Mouse (Mus musculus) liver, adult 2 months (tissue): ENCODE results near the gene G0s2.

Experiments used
- CTCF ChIP-seq: fragments of 200-500 bp; IDR thresholded peaks from 2 replicates; pipeline ENCODE4 v1.5.1; 2011; ENCODE audit warnings: low read depth, low read length, control low read depth
- POLR2A ChIP-seq: fragments of 200-500 bp; IDR thresholded peaks from 2 replicates; pipeline ENCODE4 v1.6.1; 2011; ENCODE audit warnings: low read length, control low read depth; ENCODE audit not compliant: insufficient read depth; ENCODE audit errors: extremely low read depth

DNA sequence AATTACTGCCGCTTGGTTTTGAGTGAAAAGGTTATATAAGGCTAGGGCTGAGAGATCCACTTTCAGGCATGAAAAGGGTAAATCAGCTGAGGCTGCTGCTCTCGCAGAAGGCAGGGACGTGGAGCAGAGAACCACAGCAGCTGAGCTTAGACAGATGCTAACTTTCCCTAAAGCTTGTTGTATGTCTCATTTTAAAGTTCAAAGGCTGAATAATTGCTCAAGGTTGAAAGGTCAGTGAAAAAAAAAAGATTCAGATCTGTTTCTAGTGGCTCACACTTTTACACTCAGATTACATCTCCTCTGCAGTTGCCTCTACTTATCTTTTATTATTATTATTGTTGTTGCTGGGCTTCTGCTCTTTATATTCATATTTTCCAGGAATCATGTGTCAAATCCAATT is 47.5 kb downstream of the G0s2 start:
- TF ChIP-seq CTCF (no peak), POLR2A (no peak)
